Mouse (Mus musculus) thymus, adult 2 months (tissue): ENCODE measurements around the gene Hmgb2.

Experiments used
- CTCF ChIP-seq: fragments of 200-500 bp; IDR thresholded peaks from 2 replicates; pipeline ENCODE4 v1.5.1; 2012; ENCODE audit warnings: mild to moderate bottlenecking, control low read depth, low read length, moderate library complexity, borderline replicate concordance; ENCODE audit not compliant: control insufficient read depth, poor library complexity, insufficient read depth; ENCODE audit errors: extremely low read depth
- POLR2A ChIP-seq: fragments of 200-500 bp; IDR thresholded peaks from 2 replicates; pipeline ENCODE4 v1.6.1; 2012; ENCODE audit warnings: mild to moderate bottlenecking, low read length, control low read depth, moderate library complexity; ENCODE audit not compliant: control insufficient read depth, poor library complexity, insufficient read depth; ENCODE audit errors: extremely low read depth

GRCm38 (mm10) chr8:57488312-57488765 is 23.4 kb upstream of the Hmgb2 start:
- TF ChIP-seq POLR2A: no peak
- no peak for TF ChIP-seq CTCF
